Mouse (Mus musculus) heart, embryonic 14.5 days (tissue): ENCODE data around the gene Dgkd. TPM values are rescaled to one million over a fixed set of nuclear protein-coding genes. Genes with fewer than 3 reads are reported as not detected.

Source experiments
- ATAC-seq: fragments of 200-750 bp; cut with Nextera tagmentation; 2 replicates; pipeline ENCODE4 v1.8.0; 2017; ENCODE audit warnings: low read depth, moderate TSS enrichment; ENCODE audit not compliant: insufficient number of reproducible peaks, insufficient read depth, low FRiP score
- H3K27ac ChIP-seq, 2 experiments: fragments of 200-500 bp in 1 of 2; fragments of 300-500 bp in 1 of 2; sonication (generic) in 1 of 2; replicated peaks in 1 of 2; 2 replicates each; pipeline ENCODE4 v1.5.1; 2012 to 2014; ENCODE audit warnings: low read depth in 2 of 2, low read length in 2 of 2, control low read depth in 1 of 2, mild to moderate bottlenecking in 1 of 2, mixed read lengths in 1 of 2; ENCODE audit not compliant: control insufficient read depth in 1 of 2, insufficient read depth in 1 of 2
- H3K27me3 ChIP-seq: fragments of 300-500 bp; sonication (generic); 2 replicates; pipeline ENCODE4 v1.6.1; 2014; ENCODE audit warnings: mild to moderate bottlenecking, low read length, control low read depth; ENCODE audit not compliant: control insufficient read depth, insufficient read depth
- H3K36me3 ChIP-seq: fragments of 300-500 bp; sonication (generic); 2 replicates; pipeline ENCODE4 v1.6.1; 2014; ENCODE audit warnings: mild to moderate bottlenecking, control low read depth, low read length, mixed read lengths; ENCODE audit not compliant: control insufficient read depth, insufficient read depth
- H3K4me1 ChIP-seq, 2 experiments: fragments of 200-500 bp in 1 of 2; fragments of 300-500 bp in 1 of 2; sonication (generic) in 1 of 2; 2 replicates each; pipeline ENCODE4 v1.6.1; 2012 to 2014; ENCODE audit warnings: low read length in 2 of 2, control low read depth in 1 of 2, mixed read lengths in 1 of 2; ENCODE audit not compliant: control insufficient read depth in 2 of 2, insufficient read depth in 2 of 2
- H3K4me2 ChIP-seq: fragments of 300-500 bp; sonication (generic); 2 replicates; pipeline ENCODE4 v1.6.1; 2014; ENCODE audit warnings: mild to moderate bottlenecking, low read length
- H3K4me3 ChIP-seq, 2 experiments: fragments of 200-500 bp in 1 of 2; fragments of 300-500 bp in 1 of 2; sonication (generic) in 1 of 2; 2 replicates each; pipeline ENCODE4 v1.5.1; 2012 to 2014; ENCODE audit warnings: low read length in 2 of 2, mild to moderate bottlenecking in 2 of 2, control low read depth in 1 of 2, low read depth in 1 of 2, moderate library complexity in 1 of 2; ENCODE audit not compliant: control insufficient read depth in 1 of 2, insufficient read depth in 1 of 2
- H3K9ac ChIP-seq: fragments of 300-500 bp; sonication (generic); 2 replicates; pipeline ENCODE4 v1.6.1; 2014; ENCODE audit warnings: mild to moderate bottlenecking, low read length
- H3K9me3 ChIP-seq: fragments of 300-500 bp; sonication (generic); 2 replicates; pipeline ENCODE4 v1.6.1; 2016; ENCODE audit warnings: low read length, control low read depth; ENCODE audit not compliant: control insufficient read depth
- WGBS: fragments of 180-500 bp; shearing (Covaris S2); extraction: QIAGEN DNeasy Blood & Tissue Kit; methylation state at CpG from one replicate; pipeline ENCODE4 v1.1.7; 2014; 5-methylcytosine and 5-hydroxymethylcytosine counted together
- polyA plus RNA-seq: library from polyadenylated mRNA; unstranded; fragments of >200 nt; fragmentation: Nextera tagmentation; extraction: Ambion mirVana; gene quantifications from 2 replicates; pipeline ENCODE4 v1.2.1, GENCODE M21; 2014

Dgkd gene
- 24.7 and 29.4 TPM in 2 replicates for polyA plus RNA-seq

DNA sequence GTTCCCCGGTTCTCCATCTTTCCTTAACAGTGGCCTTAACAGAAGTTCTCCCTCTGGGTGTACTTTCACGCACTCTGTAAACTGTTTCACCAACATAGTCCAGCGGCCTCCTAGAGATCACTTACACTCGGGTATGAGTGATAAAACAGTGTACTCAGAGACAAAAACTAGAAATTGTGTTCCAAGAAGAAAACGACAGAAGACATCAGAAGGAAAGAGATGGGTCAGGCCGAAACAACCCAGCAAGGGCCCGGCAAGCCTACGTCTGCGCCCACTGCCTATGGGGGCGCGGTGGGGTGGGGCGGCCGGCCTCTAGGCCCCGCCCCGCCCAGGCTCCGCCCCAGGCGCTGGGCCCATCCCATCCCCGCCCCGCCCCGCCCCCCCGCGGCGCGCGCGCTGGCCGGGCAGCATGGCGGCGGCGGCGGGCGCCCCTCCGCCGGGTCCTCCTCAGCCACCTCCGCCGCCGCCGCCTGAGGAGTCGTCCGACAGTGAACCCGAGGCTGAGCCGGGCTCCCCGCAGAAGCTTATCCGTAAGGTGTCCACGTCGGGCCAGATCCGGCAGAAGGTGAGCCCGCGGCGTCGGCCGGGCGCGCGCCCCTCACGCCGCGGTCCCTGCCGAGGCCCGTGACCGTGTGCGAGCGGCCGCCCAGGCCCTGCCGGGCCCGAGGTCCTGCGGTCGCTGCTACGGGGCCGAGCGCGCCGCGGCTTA lies at the start of gene Dgkd:
TSS of gene Dgkd (plus strand) at position 396 of the 709 bp plus-strand sequence.
- H3K9me3 ChIP-seq, result no peaks in the 10 kb centered on the region
- no peaks in the 10 kb centered on the region for H3K36me3 ChIP-seq
- peak; percentile 97 for ATAC-seq
- peak within 1 kb of the TSS; percentile 48 to 53; a peak in 3 of 4 replicates for H3K27ac ChIP-seq
- H3K4me3 ChIP-seq, result peak within 1 kb of the TSS; percentile 89 to 97
- peaks cover 14 to 30% of the 10 kb centered on the region in 2 experiments for H3K4me1 ChIP-seq
- H3K4me2 ChIP-seq, result peak within 1 kb of the TSS; percentile 98
- peak within 1 kb of the TSS; percentile 93 for H3K9ac ChIP-seq
- WGBS, result under 1% methylated on average over 51 of the region's 74 CpGs
- H3K27me3 ChIP-seq, result no peaks in the 10 kb centered on the region

DNA sequence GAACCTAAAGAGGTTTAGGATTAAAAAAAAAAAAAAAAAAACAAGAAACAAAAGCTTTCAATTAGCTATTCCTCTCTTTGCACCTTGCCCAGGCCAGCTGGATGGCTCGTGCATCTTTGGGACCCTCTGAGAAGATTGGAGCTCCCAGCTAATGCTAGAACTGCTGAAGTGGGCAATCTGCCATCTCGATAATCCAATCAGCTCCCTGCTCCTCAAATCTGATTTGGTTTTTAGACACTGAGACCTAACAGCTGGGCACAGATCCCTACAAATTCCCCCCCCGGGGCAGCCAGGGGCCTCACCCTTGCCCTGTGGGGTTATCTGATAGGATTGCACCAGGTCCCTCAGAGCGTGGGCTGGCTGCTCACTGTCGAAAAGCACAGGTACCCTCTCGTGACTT lies 49.5 kb upstream of the Dgkd start, which contains the start of gene Sag:
TSS of gene Sag (plus strand) at position 105 of the 400 bp plus-strand sequence.
- Histone ChIP-seq H3K36me3 (no peaks in the 10 kb centered on the region), H3K27ac (no peak within 1 kb of the TSS), H3K4me2 (no peak within 1 kb of the TSS), H3K27me3 (no peaks in the 10 kb centered on the region), H3K9ac (no peak within 1 kb of the TSS), H3K4me1 (no peaks in the 10 kb centered on the region), H3K9me3 (no peaks in the 10 kb centered on the region), H3K4me3 (no peak within 1 kb of the TSS)
- WGBS, result 51% methylated on average over 6 of the region's 6 CpGs
- no peak for ATAC-seq

DNA sequence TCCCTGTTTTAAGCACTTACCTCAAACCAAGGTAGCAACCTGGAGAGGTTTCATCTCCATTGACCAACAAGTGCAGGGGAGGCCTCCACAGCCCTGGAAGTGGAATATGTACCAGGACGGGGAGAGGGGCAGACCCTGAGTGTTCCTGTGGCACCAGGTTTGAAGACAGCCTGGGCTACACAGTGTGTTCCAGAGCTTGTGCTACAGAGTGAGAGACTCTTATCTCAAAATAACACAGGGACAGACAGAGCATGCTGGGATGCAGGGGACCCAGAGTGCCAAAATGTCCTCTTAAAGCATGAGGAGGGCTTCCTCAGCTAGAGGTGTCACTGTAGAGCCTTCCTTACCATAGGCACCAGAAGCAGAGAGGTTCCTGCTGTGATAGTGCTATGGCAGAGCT lies 45.3 kb upstream of the Dgkd start:
- WGBS, result 75% methylated on average over 1 of the region's 1 CpGs
- Histone ChIP-seq H3K9me3 (no peaks in the 10 kb centered on the region), H3K9ac (no peak overlapping the region), H3K36me3 (no peaks in the 10 kb centered on the region), H3K4me2 (no peak overlapping the region), H3K4me3 (no peak overlapping the region), H3K27me3 (no peaks in the 10 kb centered on the region), H3K27ac (no peak overlapping the region), H3K4me1 (no peaks in the 10 kb centered on the region)
- no peak for ATAC-seq

DNA sequence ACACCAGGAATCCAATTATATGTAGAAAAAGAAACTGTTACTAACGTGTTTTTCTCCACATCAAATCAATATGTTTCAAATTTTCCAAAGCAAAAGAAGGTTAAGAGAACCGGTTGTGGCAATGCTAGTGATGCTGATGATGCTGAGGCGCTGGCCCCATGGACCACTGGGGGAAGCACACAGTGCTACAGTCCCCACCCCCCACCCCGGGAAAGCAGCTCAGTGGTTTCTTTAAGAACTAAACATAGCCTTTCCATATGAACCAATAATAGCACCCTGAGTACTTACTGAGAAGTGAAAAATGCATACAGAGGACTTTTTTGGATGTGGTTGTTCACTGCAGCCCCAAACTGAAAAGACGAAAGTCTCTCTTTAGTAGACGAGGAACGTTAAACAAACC lies 41.7 kb upstream of the Dgkd start:
- 84% methylated on average over 7 of the region's 7 CpGs for WGBS
- Histone ChIP-seq H3K27me3 (no peaks in the 10 kb centered on the region), H3K4me3 (no peak overlapping the region), H3K4me2 (no peak overlapping the region), H3K27ac (no peak overlapping the region), H3K9me3 (no peaks in the 10 kb centered on the region), H3K9ac (no peak overlapping the region), H3K4me1 (no peaks in the 10 kb centered on the region), H3K36me3 (no peaks in the 10 kb centered on the region)
- no peak for ATAC-seq

DNA sequence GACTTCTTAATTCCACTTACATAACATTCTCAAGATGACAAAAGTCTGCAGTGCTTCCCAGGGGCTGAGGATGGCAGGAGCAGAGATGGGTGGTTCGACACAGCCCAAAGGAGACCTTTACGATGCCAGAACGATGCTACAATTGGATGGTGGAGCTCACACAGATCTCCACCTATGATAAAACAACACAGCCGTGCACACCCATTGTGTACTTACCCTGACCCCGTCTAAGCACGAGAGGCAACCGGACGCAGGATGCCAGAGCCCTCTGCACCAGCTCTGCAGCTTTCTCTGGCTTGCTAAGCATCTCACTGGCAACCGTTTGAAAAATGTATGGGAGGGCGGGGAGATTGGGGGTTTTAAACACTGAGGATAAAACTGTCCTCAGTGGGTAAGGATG lies 41.0 kb upstream of the Dgkd start:
- no peaks in the 10 kb centered on the region for H3K9me3 ChIP-seq
- H3K27me3 ChIP-seq, result no peaks in the 10 kb centered on the region
- H3K4me2 ChIP-seq, result no peak overlapping the region
- WGBS, result 78% methylated on average over 10 of the region's 10 CpGs
- ATAC-seq, result no peak
- no peak overlapping the region for H3K4me3 ChIP-seq
- H3K36me3 ChIP-seq, result no peaks in the 10 kb centered on the region
- no peak overlapping the region for H3K27ac ChIP-seq
- H3K4me1 ChIP-seq, result no peaks in the 10 kb centered on the region
- no peak overlapping the region for H3K9ac ChIP-seq

DNA sequence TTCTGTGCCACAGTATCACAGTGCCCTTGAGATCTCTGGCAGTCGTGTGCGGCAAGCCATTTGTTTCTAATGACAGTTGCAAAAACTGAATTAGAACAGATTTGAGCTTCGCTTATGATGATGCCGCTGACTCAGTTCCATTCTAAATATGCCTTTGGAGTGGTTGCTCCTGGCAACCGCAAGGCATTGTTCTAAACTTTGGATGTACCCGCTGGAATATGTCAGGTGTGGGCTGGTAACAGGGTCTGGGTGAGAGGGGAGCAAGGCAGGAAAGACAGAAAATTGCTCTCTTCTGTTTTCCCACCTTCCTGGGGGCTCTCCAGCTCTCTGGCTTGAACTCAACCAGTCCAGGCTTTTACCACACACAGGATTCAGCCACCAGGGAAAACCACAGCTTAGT lies 39.9 kb upstream of the Dgkd start:
- no peak overlapping the region for H3K4me3 ChIP-seq
- no peak for ATAC-seq
- no peaks in the 10 kb centered on the region for H3K36me3 ChIP-seq
- H3K9me3 ChIP-seq, result no peaks in the 10 kb centered on the region
- H3K9ac ChIP-seq, result no peak overlapping the region
- no peaks in the 10 kb centered on the region for H3K4me1 ChIP-seq
- H3K27me3 ChIP-seq, result no peaks in the 10 kb centered on the region
- H3K4me2 ChIP-seq, result no peak overlapping the region
- no peak overlapping the region for H3K27ac ChIP-seq
- WGBS, result 72% methylated on average over 6 of the region's 6 CpGs

DNA sequence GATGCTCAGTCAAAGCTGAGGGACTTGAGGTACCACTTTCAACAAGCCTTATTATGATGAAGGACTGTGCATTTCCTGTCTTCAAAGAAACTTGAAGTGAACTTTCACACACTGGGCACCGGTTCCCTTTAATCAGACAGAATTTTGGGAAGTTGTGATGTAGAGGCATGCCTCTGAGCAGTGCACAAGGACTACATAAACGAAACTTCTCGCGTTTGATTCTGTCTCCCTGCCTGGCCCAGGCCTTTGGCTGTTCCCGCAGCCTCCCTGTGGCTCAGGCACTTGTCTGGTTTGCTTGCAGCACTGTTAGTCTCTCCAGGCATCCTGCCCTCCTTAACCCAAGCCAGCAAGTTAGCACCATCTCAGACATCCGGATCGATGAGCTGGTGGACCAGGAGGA lies 39.4 kb upstream of the Dgkd start:
- WGBS, result 74% methylated on average over 7 of the region's 7 CpGs
- no peak for ATAC-seq
- Histone ChIP-seq H3K27ac (no peak overlapping the region), H3K9ac (no peak overlapping the region), H3K9me3 (no peaks in the 10 kb centered on the region), H3K4me1 (no peaks in the 10 kb centered on the region), H3K27me3 (no peaks in the 10 kb centered on the region), H3K4me3 (no peak overlapping the region), H3K36me3 (no peaks in the 10 kb centered on the region), H3K4me2 (no peak overlapping the region)
